In the genomic region with DNA sequence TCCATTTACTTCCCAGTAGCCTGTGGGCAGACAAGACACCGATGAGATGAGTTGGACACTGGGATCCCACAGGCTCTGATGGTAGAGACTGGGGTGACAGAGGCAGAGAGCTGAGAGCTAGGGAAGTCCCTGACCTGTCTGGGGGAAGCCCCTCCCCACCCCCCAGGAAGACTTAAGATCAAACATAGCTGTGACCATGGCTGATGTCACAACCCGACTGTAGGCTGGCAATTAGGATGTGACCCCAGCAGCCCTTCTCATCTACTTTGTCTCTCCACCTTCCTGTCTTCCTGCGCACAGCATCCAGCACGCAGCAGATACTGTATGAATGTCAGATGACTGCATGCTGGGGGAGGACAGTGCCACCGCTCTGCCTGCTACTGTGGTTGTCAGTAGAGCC, we compare ENCODE assay signal across 23 mouse cellular contexts.
DNase-seq lines count a peak whose midpoint lies in the region; ATAC-seq and TF ChIP-seq lines count a peak whose summit lies in the region.
"Had no signal": no experiment of that assay in that cellular context is flagged by ENCODE, and none has a peak within 500 bp of the region (broad histone marks: within the 10 kb centered on the region; RNA-seq: fewer than 3 reads in every experiment).

No protein-coding gene starts in this region.

- H3K4me1 ChIP-seq in thymus, adult 2 months (replicated peaks; ENCODE audit: control insufficient read depth, insufficient read depth, low read length): peaks cover 13% of the 10 kb centered on the region
- H3K4me1 ChIP-seq: embryonic facial prominence, embryonic 15.5 days had no signal

- H3K27me3 ChIP-seq in thymus, adult 2 months (ENCODE audit: control insufficient read depth, insufficient read depth, low read length): no peaks in the 10 kb centered on the region
- H3K27me3 ChIP-seq: embryonic facial prominence, embryonic 12.5 days; embryonic facial prominence, embryonic 15.5 days; hindbrain, embryonic 15.5 days had no signal

- H3K4me3 ChIP-seq in thymus, adult 2 months (ENCODE audit: control insufficient read depth, insufficient read depth, low read length): no peak overlapping the region
- H3K4me3 ChIP-seq: embryonic facial prominence, embryonic 12.5 days; embryonic facial prominence, embryonic 15.5 days; hindbrain, embryonic 12.5 days; hindbrain, embryonic 15.5 days had no signal

- 79% methylated on average over 5 of the region's 5 CpGs for WGBS in thymus, adult 2 months

- H3K36me3 ChIP-seq in thymus, adult 2 months (ENCODE audit: control insufficient read depth, insufficient read depth, low read length): no peaks in the 10 kb centered on the region
- H3K36me3 ChIP-seq: embryonic facial prominence, embryonic 12.5 days; embryonic facial prominence, embryonic 15.5 days; hindbrain, embryonic 12.5 days; hindbrain, embryonic 15.5 days had no signal

- peak; percentile 30 to 33 for DNase-seq in B cell, adult 2 months
- peak; percentile 88 for DNase-seq in CD4-positive, CD25-positive, alpha-beta regulatory T cell, adult 2 months (ENCODE audit: low read depth, low spot score)
- DNase-seq in T-cell, adult 2 months (ENCODE audit: low spot score): peak; percentile 66
- DNase-seq in adrenal gland, adult 2 months: no peak
- DNase-seq in gastrocnemius, postnatal 25 days: no peak
- DNase-seq in thymus, adult 2 months: no peak
- no peak for DNase-seq in layer of hippocampus, postnatal 14 days (ENCODE audit: low spot score in 2 of 2)
- DNase-seq: adrenal gland, adult 8-10 months; adrenal gland, postnatal 25 days; cerebellum, adult 18-20 months; cerebellum, adult 9-10 months; cerebellum, postnatal 14 days; forebrain, postnatal 0 days; gastrocnemius, postnatal 10 days; heart, adult 11 months; kidney, adult 18-20 months had no signal

- no peak overlapping the region for H3K27ac ChIP-seq in thymus, adult 2 months (ENCODE audit: control insufficient read depth, insufficient read depth, low read length)
- H3K27ac ChIP-seq: embryonic facial prominence, embryonic 12.5 days; embryonic facial prominence, embryonic 15.5 days; hindbrain, embryonic 12.5 days; hindbrain, embryonic 15.5 days had no signal

- TF ChIP-seq CTCF in thymus, adult 2 months (IDR thresholded peaks at IDR 0.05; ENCODE audit: borderline replicate concordance, control insufficient read depth, extremely low read depth, insufficient read depth, low read length, poor library complexity): no peak

- TF ChIP-seq POLR2A in thymus, adult 2 months (IDR thresholded peaks at IDR 0.05; ENCODE audit: control insufficient read depth, extremely low read depth, insufficient read depth, low read length, poor library complexity): no peak

- ATAC-seq in inflammation-experienced regulatory T-cells, adult 6 months: peak; percentile 90
- ATAC-seq: forebrain, embryonic 14.5 days; forebrain, postnatal 0 days; intestine, embryonic 16.5 days had no signal

Comparison
In these comparisons a context has a peak if more than half of its experiments do, and no peak if none do; other contexts are left out.
1. DNase-seq: peak in B cell, adult 2 months (2 of 2), CD4-positive, CD25-positive, alpha-beta regulatory T cell, adult 2 months (single experiment) and T-cell, adult 2 months (single experiment); none in adrenal gland, adult 2 months (single experiment), gastrocnemius, postnatal 25 days (single experiment), thymus, adult 2 months (single experiment) and layer of hippocampus, postnatal 14 days (0 of 2).